Mouse (Mus musculus): ENCODE results near the gene St6gal1.

DNA sequence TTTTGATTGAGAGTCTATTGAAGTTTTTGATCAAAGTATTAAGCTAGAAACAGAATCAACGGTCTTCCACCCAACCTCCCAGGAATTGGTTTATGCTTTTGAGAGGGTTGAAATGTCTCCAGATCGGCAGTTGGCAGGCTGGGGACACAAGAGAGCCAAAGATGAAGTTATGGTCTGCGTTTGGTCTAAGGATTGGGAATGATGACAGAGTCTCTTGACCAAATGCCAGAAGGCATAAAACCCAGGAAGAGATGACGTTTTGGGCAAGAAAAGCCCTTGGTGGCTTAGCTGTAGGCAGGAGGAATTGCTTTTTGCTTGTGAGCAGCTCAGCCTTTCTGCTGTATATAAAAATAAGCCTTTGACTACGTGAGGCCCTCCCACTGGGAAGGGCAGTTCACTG, 67.0 kb downstream of the St6gal1 start:
- TF ChIP-seq CTCF (IDR thresholded peaks at IDR 0.05; ENCODE audit: low read depth) (no peak), EP300 (IDR thresholded peaks at IDR 0.05; ENCODE audit: low read depth) (no peak)
